Mouse (Mus musculus) MEL (cell line): ENCODE data around the gene Mylip. TPM values are rescaled to one million over a fixed set of nuclear protein-coding genes. Genes with fewer than 3 reads are reported as not detected.

Source experiments
- DNase-seq: peaks from one replicate; pipeline ENCODE4 v3.0.0; 2011; ENCODE audit warnings: low read depth, low spot score
- H3K27ac ChIP-seq: 2 replicates; pipeline ENCODE4 v1.5.1; 2012; ENCODE audit warnings: low read depth, mild to moderate bottlenecking, control low read depth, low read length, moderate library complexity; ENCODE audit not compliant: control insufficient read depth
- H3K27me3 ChIP-seq, 2 experiments: fragments of 150-350 bp in 1 of 2; sonication (generic) in 1 of 2; 2 replicates each; pipeline ENCODE4 v1.6.1; 2012; ENCODE audit warnings: low read length in 2 of 2, mild to moderate bottlenecking in 2 of 2, improper control_type of control experiment in 1 of 2, moderate library complexity in 1 of 2; ENCODE audit not compliant: insufficient read depth in 2 of 2, control insufficient read depth in 1 of 2
- H3K36me3 ChIP-seq, 2 experiments: 2 replicates each; pipeline ENCODE4 v1.6.1; 2012 to 2014; ENCODE audit warnings: low read length in 2 of 2, improper control_type of control experiment in 1 of 2, inconsistent platforms in 1 of 2, mild to moderate bottlenecking in 1 of 2; ENCODE audit not compliant: insufficient read depth in 2 of 2, control insufficient read depth in 1 of 2
- H3K4me1 ChIP-seq, 2 experiments: fragments of 150-350 bp in 1 of 2; sonication (generic) in 1 of 2; 2 replicates each; pipeline ENCODE4 v1.6.1; 2012; ENCODE audit warnings: low read length in 2 of 2, improper control_type of control experiment in 1 of 2, mild to moderate bottlenecking in 1 of 2; ENCODE audit not compliant: insufficient read depth in 2 of 2, control insufficient read depth in 1 of 2
- H3K4me3 ChIP-seq, 2 experiments: fragments of 150-350 bp in 1 of 2; sonication (generic) in 1 of 2; 2 replicates each; pipeline ENCODE4 v1.5.1; 2012; ENCODE audit warnings: low read depth in 2 of 2, low read length in 2 of 2, mild to moderate bottlenecking in 2 of 2, moderate library complexity in 2 of 2, control low read depth in 1 of 2, improper control_type of control experiment in 1 of 2; ENCODE audit not compliant: control insufficient read depth in 1 of 2, insufficient read depth in 1 of 2
- H3K79me2 ChIP-seq: 2 replicates; pipeline ENCODE4 v1.6.1; 2012; ENCODE audit warnings: mild to moderate bottlenecking, low read length, moderate library complexity; ENCODE audit not compliant: control insufficient read depth, poor library complexity, insufficient read depth
- H3K9ac ChIP-seq: 2 replicates; pipeline ENCODE4 v1.6.1; 2012; ENCODE audit warnings: low read depth, mild to moderate bottlenecking, control low read depth, low read length, moderate library complexity; ENCODE audit not compliant: control insufficient read depth, poor library complexity, severe bottlenecking
- H3K9me3 ChIP-seq: fragments of 150-350 bp; sonication (generic); replicated peaks from 2 replicates; pipeline ENCODE4 v1.6.1; 2012; ENCODE audit warnings: mild to moderate bottlenecking, low read length, improper control_type of control experiment, moderate library complexity; ENCODE audit not compliant: insufficient read depth
- BHLHE40 ChIP-seq: IDR thresholded peaks from 2 replicates; pipeline ENCODE4 v1.6.1; 2012; ENCODE audit warnings: low read depth, mild to moderate bottlenecking, inconsistent platforms, low read length, improper control_type of control experiment, borderline replicate concordance
- CHD2 ChIP-seq: IDR thresholded peaks from 2 replicates; pipeline ENCODE4 v1.6.1; 2011; ENCODE audit warnings: low read length, improper control_type of control experiment
- GATA1 ChIP-seq: IDR thresholded peaks from 2 replicates; pipeline ENCODE4 v1.6.1; 2011; ENCODE audit warnings: low read depth, low read length, improper control_type of control experiment
- KAT2A ChIP-seq: conservative IDR thresholded peaks from 2 replicates; pipeline ENCODE4 v1.6.1; 2012; ENCODE audit warnings: low read depth, low read length, improper control_type of control experiment, inconsistent platforms
- MAX ChIP-seq: IDR thresholded peaks from 2 replicates; pipeline ENCODE4 v1.6.1; 2011; ENCODE audit warnings: low read length, improper control_type of control experiment
- MEF2A ChIP-seq: IDR thresholded peaks from 2 replicates; pipeline ENCODE4 v1.6.1; 2014; ENCODE audit warnings: low read depth, mild to moderate bottlenecking, inconsistent platforms, low read length, improper control_type of control experiment; ENCODE audit not compliant: poor library complexity, insufficient replicate concordance, severe bottlenecking; ENCODE audit errors: extremely low read depth
- NRF1 ChIP-seq: IDR thresholded peaks from 2 replicates; pipeline ENCODE4 v1.6.1; 2014; ENCODE audit warnings: low read depth, mild to moderate bottlenecking, inconsistent platforms, low read length, improper control_type of control experiment, moderate library complexity; ENCODE audit not compliant: poor library complexity, insufficient read depth, severe bottlenecking
- POLR2A ChIP-seq, 2 experiments: IDR thresholded peaks; 2 replicates each; pipeline ENCODE4 v1.6.1; 2011 to 2012; ENCODE audit warnings: low read length in 2 of 2, mild to moderate bottlenecking in 2 of 2, control low read depth in 1 of 2, improper control_type of control experiment in 1 of 2, low read depth in 1 of 2, moderate library complexity in 1 of 2; ENCODE audit not compliant: control insufficient read depth in 1 of 2, insufficient read depth in 1 of 2, poor library complexity in 1 of 2
- POLR2AphosphoS2 ChIP-seq: IDR thresholded peaks from 2 replicates; pipeline ENCODE4 v1.6.1; 2011; ENCODE audit warnings: low read length, improper control_type of control experiment
- POLR2AphosphoS5 ChIP-seq: IDR thresholded peaks from 2 replicates; pipeline ENCODE4 v1.6.1; 2012; ENCODE audit warnings: low read depth, borderline replicate concordance, mild to moderate bottlenecking, inconsistent platforms, low read length, moderate library complexity, mixed read lengths
- RCOR1 ChIP-seq: IDR thresholded peaks from 2 replicates; pipeline ENCODE4 v1.6.1; 2012; ENCODE audit warnings: low read depth, mild to moderate bottlenecking, inconsistent platforms, low read length, improper control_type of control experiment
- TBP ChIP-seq: IDR thresholded peaks from 2 replicates; pipeline ENCODE4 v1.8.0; 2011; ENCODE audit warnings: low read depth, low read length, improper control_type of control experiment
- polyA plus RNA-seq, 2 experiments: library from polyadenylated mRNA; stranded (reverse) in 1 of 2; unstranded in 1 of 2; fragments of >175 nt in 1 of 2; fragments of >200 nt in 1 of 2; gene quantifications; 2 replicates each; pipeline versions ENCODE4 v1.2.1 to v1.2.4; 2012; ENCODE audit warnings: low replicate concordance in 2 of 2, low read depth in 1 of 2; ENCODE audit not compliant: insufficient read length in 2 of 2, insufficient read depth in 1 of 2, missing spikeins in 1 of 2
- total RNA-seq: library from RNA; depleted of rRNA; stranded (reverse); fragments of 300-350 nt; gene quantifications from 2 replicates; pipeline ENCODE4 v1.2.3, GENCODE M21; 2012

Gene Mylip
- total and polyA plus RNA-seq, 3 experiments = 1.4 to 7.6 TPM; not detected in 1

DNA sequence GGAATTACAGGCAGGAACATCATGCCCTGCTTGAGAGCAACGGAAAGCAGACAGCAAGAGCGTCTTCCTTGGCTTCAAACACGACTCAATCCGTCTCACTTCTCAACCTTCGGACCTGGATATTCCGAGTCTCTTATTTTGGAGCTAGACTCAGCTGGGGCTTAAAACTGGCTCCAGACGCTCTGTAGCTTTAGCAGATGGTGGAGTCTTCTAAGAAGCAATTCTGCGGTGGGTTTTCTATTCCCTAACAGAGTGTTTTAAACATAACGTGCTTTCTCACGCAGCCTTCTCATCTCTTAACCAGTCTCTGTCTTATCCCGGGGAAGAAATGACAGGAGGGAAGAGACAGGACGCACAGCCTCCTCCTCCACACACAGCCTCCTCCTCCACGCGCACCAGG lies 3.3 kb upstream of the Mylip start:
- Histone ChIP-seq H3K4me1 (peaks cover 0 to 6% of the 10 kb centered on the region in 2 experiments; a peak in 2 of 4 replicates), H3K27me3 (no peaks in the 10 kb centered on the region), H3K9ac (no peak overlapping the region), H3K4me3 (no peak overlapping the region), H3K27ac (no peak overlapping the region), H3K9me3 (no peaks in the 10 kb centered on the region), H3K36me3 (peaks cover 0 to 6% of the 10 kb centered on the region in 2 experiments; a peak in 2 of 4 replicates), H3K79me2 (peaks cover 6% of the 10 kb centered on the region; the same call in 1 of the 2 replicates)
- TF ChIP-seq RCOR1 = no peak
- DNase-seq = no peak

DNA sequence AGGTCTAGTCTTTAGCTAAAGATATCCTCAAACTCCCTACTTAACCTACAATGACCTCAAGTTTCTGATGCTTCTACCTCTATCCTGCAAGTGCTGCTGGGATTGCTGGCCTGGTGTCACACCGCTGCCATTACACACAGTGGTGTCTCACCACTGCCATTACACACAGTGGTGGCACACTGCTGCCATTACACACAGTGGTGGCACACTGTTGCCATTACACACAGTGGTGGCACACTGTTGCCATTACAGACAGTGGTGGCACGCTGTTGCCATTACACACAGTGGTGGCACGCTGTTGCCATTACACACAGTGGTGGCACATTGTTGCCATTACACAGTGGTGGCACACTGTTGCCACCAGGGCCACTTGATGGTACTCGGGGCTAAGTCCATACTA lies 2.3 kb upstream of the Mylip start:
- Histone ChIP-seq H3K4me1 (peaks cover 2 to 7% of the 10 kb centered on the region in 2 experiments; a peak in 3 of 4 replicates), H3K9ac (no peak overlapping the region), H3K36me3 (peaks cover 0 to 7% of the 10 kb centered on the region in 2 experiments; a peak in 2 of 4 replicates), H3K79me2 (peaks cover 6% of the 10 kb centered on the region; the same call in 1 of the 2 replicates), H3K4me3 (no peak overlapping the region), H3K27ac (no peak overlapping the region), H3K9me3 (no peaks in the 10 kb centered on the region), H3K27me3 (no peaks in the 10 kb centered on the region)
- TF ChIP-seq POLR2AphosphoS5 (peak; percentile 28; the same call in 1 of the 2 replicates), POLR2A (IDR thresholded peaks at IDR 0.05; ENCODE audit: control insufficient read depth in 1 of 2, insufficient read depth in 1 of 2, low read depth in 1 of 2, low read length in 2 of 2, poor library complexity in 1 of 2) (no peak), MEF2A (no peak), NRF1 (no peak)
- DNase-seq = no peak

DNA sequence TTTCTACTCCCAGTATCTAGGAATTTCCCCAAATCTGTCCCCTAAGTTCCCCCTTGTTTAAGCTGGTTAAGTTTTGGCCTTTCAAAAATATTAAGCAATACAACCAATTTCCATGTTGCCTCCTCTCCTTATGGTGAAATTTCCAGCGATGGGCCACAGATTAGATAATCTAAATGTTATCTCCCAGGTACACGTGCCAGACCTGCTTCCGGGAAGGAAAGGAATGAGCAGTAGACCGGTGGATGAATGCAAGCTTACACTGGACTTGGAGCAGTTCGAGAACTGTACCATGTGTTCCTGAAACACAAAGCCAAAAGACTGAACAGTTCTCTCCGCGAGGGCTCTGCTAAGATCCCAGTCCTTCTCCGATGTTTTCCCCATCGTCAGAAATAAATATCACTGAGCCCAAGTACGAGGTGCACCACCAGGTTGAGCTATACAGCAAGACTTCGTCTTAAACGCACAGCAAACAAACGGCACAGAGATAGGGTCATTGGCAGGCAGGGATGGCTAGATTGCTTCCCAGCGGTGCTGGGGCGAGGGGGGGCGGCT lies 1.2 kb upstream of the Mylip start:
- H3K27me3 ChIP-seq = no peaks in the 10 kb centered on the region
- H3K9me3 ChIP-seq = no peaks in the 10 kb centered on the region
- H3K79me2 ChIP-seq = peaks cover 8% of the 10 kb centered on the region
- TF ChIP-seq POLR2AphosphoS2 (no peak), POLR2AphosphoS5 (no peak), KAT2A (no peak), TBP (peak; percentile 16; the same call in 1 of the 2 replicates), MAX (no peak), CHD2 (no peak), BHLHE40 (peak; percentile 67; the same call in 1 of the 2 replicates), GATA1 (0 out of 2 replicates have a peak, but pooled peaks have one; percentile 22)
- H3K36me3 ChIP-seq = peaks cover 2 to 14% of the 10 kb centered on the region in 2 experiments; a peak in 2 of 4 replicates
- peaks cover 6 to 15% of the 10 kb centered on the region in 2 experiments for H3K4me1 ChIP-seq
- no peak overlapping the region for H3K27ac ChIP-seq
- 0 out of 4 replicates have a peak overlapping the region, but pooled peaks of 1 of the 2 experiments have one; percentile 9 for H3K4me3 ChIP-seq
- peak; percentile 41 for DNase-seq
- peak overlapping the region; percentile 2; the same call in 1 of the 2 replicates for H3K9ac ChIP-seq
